Mouse (Mus musculus) small intestine, adult 2 months (tissue): ENCODE measurements at regions not wholly inside any gene's neighbourhood (a gene's known extent, or its start where the extent isn't known, plus 50 kb on each side); places are given as distances from the start of the nearest gene placed in this dataset.
"Not testable (repeated sequence)": the region's sequence is repeated elsewhere in the genome, so short reads cannot be mapped to it uniquely, and the experiment has no call there.

Experiments
- H3K27ac ChIP-seq: fragments of 200-500 bp; 2 replicates; pipeline ENCODE4 v1.5.1; 2012; ENCODE audit warnings: low read depth, low read length, control low read depth, inconsistent platforms; ENCODE audit not compliant: insufficient read depth
- H3K27me3 ChIP-seq: fragments of 200-500 bp; 2 replicates; pipeline ENCODE4 v1.6.1; 2012; ENCODE audit warnings: mild to moderate bottlenecking, moderate library complexity, low read length, inconsistent platforms; ENCODE audit not compliant: control insufficient read depth, insufficient read depth
- H3K36me3 ChIP-seq: fragments of 200-500 bp; 2 replicates; pipeline ENCODE4 v1.6.1; 2012; ENCODE audit warnings: mild to moderate bottlenecking, low read length, control low read depth, inconsistent platforms; ENCODE audit not compliant: control insufficient read depth, insufficient read depth
- H3K4me1 ChIP-seq: fragments of 200-500 bp; 2 replicates; pipeline ENCODE4 v1.6.1; 2012; ENCODE audit warnings: low read length, inconsistent platforms, mixed read lengths; ENCODE audit not compliant: control insufficient read depth, insufficient read depth, insufficient read length
- H3K4me3 ChIP-seq: fragments of 200-500 bp; 2 replicates; pipeline ENCODE4 v1.5.1; 2012; ENCODE audit warnings: low read depth, mild to moderate bottlenecking, control low read depth, inconsistent platforms, low read length, moderate library complexity
- CTCF ChIP-seq: fragments of 200-500 bp; IDR thresholded peaks from 2 replicates; pipeline ENCODE4 v1.5.1; 2012; ENCODE audit warnings: low read depth, mild to moderate bottlenecking, control low read depth, inconsistent platforms, low read length, moderate library complexity, mixed read lengths; ENCODE audit not compliant: insufficient replicate concordance, insufficient read length; ENCODE audit errors: extremely low read depth
- POLR2A ChIP-seq: fragments of 200-500 bp; IDR thresholded peaks from 2 replicates; pipeline ENCODE4 v1.6.1; 2012; ENCODE audit warnings: low read depth, mild to moderate bottlenecking, control low read depth, inconsistent platforms, low read length, moderate library complexity
- WGBS: fragments of 180-500 bp; shearing (Covaris S2); methylation state at CpG from one replicate; pipeline ENCODE4 v1.1.7; 2018; 5-methylcytosine and 5-hydroxymethylcytosine counted together

DNA sequence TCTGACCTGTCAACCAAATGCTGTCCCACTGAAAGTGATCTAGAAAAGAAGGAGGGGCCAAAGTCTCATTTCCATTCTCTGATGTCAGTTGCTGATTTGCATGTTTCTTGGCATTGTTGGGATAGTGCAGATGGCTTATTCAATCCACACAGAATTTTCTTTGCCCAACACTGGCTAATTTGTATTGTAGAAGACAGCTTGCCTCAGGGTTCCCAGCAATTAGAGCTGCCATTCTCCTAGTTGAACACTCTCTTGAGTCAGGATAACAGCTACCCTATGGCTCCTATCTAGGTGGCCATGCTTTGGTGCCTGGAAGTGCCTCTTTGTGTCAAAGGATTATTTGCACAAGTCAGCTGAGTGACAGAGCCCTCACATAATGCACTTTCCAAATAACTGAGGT lies 569.0 kb downstream of the Lrriq3 start:
- H3K4me1 ChIP-seq: no peaks in the 10 kb centered on the region
- H3K36me3 ChIP-seq: no peaks in the 10 kb centered on the region
- H3K4me3 ChIP-seq: no peak overlapping the region
- TF ChIP-seq CTCF: no peak
- no peak for TF ChIP-seq POLR2A
- H3K27me3 ChIP-seq: no peaks in the 10 kb centered on the region; the same call in 1 of the 2 replicates
- no peak overlapping the region for H3K27ac ChIP-seq

DNA sequence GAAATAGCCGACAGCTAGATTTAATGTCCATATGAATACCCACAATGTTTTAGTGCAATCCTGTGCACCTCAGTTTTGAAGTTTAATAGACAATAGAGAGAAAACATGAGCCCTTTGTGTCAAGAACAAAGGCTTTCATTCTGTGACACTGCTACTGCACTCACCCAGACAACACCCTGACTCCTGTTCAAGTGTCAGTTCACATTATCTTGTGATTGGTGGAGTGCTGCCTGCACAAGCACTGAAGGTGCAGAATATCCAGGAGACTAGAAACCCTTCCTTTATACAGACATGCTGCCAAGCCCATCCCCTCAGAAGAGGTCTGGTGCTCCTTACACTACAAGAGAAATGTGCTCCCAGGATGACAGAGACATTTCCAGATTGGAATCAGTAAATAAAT lies 579.3 kb downstream of the Lrriq3 start:
- TF ChIP-seq POLR2A: no peak
- no peak for TF ChIP-seq CTCF
- Histone ChIP-seq H3K27ac (no peak overlapping the region), H3K36me3 (no peaks in the 10 kb centered on the region), H3K27me3 (no peaks in the 10 kb centered on the region), H3K4me1 (no peaks in the 10 kb centered on the region), H3K4me3 (no peak overlapping the region)
- 78% methylated on average over 1 of the region's 1 CpGs for WGBS

DNA sequence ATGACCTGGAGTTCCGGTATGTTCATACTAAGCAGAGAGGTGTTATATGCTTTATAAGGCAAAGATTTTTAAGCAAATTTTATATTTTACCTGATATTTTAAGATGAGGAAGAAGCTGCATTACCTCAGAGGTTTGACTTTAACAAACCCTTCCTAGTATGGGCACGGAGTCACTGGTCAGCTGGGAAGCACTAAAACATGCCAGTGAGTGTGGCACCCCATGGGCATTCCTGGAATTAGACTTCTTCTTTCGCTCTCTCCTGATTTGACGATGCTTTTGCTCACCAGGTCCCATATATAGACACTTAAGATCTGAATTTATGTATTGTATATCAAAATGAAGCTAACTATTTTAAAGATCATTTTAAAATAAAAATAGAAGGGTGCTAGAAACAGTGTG lies 587.0 kb downstream of the Lrriq3 start:
- Histone ChIP-seq H3K27ac (no peak overlapping the region), H3K4me3 (no peak overlapping the region), H3K4me1 (no peaks in the 10 kb centered on the region), H3K27me3 (no peaks in the 10 kb centered on the region), H3K36me3 (no peaks in the 10 kb centered on the region)
- TF ChIP-seq CTCF (no peak), POLR2A (no peak)
- WGBS: 78% methylated on average over 4 of the region's 4 CpGs

DNA sequence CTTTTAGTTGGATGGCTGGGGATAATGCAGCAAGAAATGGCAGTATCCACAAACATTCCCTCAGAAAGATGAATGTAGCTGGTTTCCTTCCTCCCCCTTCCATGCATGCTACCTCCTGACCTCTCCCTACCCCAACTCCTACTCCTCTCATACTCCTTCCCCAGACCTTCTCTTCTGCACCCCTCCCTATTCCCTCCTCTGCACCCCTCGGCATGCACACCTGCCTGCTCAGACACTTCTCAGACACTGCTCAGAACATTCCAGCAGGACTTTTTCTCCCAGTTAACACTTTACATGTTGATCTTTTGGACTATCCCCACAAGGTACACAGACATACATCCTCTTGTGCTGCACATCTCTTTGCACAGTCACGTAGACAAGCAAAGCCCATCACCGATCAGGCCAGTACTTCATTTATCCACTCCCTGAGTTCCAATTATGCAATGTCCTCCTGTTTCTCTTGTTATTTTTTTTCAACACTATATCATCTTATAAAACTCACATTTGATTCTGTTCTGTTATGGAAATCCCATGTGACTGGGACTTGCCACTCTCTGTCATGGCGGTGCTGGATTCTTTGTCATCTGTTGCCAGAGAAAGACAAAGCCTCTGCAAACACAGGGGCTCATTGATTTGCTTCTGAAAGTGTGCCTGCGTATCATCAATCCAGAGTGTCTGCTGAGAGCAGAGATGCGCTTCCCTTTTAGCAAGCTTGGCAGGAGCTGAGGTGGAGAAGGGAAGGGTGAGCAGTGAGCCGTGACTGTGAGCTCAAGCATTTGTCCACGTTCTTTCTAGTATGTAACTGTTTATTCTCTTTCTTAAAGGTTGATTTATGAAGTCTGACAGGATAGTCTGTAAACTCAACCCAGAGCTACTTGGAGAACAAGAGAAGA lies 589.9 kb downstream of the Lrriq3 start:
- WGBS: 57% methylated on average over 8 of the region's 8 CpGs
- Histone ChIP-seq H3K27ac (no peak overlapping the region), H3K36me3 (no peaks in the 10 kb centered on the region), H3K4me3 (no peak overlapping the region), H3K27me3 (no peaks in the 10 kb centered on the region), H3K4me1 (no peaks in the 10 kb centered on the region)
- TF ChIP-seq CTCF (no peak), POLR2A (no peak)

DNA sequence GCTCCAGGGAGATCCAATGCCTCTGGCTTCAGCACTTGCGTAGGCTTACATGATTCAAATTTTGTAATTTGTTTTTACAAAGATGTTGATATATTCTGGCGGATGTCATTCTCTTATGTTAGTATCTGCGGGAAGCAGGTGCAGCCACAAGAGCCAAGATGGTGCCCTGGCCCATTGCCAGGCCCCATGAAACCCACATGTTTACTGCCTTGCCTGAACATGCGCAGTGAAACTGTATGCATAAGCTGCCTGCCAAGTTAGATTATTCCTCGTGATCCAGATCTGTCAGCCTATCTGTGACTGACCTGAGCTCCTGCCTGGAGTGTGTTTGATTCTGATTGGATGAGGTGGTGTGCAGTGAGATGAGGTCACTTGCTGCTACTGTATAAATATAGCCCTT lies 595.1 kb downstream of the Lrriq3 start:
- TF ChIP-seq CTCF (no peak), POLR2A (no peak)
- 67% methylated on average over 5 of the region's 5 CpGs for WGBS
- H3K27me3 ChIP-seq: no peaks in the 10 kb centered on the region
- H3K36me3 ChIP-seq: no peaks in the 10 kb centered on the region
- no peak overlapping the region for H3K4me3 ChIP-seq
- H3K4me1 ChIP-seq: no peaks in the 10 kb centered on the region
- H3K27ac ChIP-seq: no peak overlapping the region

DNA sequence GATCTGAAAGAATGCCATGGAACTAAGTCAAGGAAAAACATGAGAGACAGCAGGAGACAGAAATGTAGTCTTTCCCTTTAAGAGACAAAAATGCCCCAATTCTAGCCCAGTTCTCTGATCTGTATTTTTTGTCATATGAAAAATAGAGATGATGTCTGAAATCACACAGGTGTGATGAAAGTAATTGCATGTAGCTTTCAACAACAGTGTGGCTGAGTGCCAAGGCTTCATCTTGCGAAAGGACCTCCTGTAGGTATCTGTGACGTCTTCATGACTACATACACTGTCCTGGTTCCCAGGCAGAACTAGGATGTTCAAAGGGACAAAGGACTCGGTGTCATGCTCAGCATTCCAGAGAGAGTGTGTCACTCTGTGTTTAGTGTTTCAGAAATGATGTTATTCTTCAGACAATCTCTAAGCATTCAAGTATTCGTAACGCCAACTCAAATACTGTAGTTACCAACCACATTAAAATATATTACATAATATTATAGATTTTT lies 629.8 kb downstream of the Lrriq3 start:
- Histone ChIP-seq H3K36me3 (no peaks in the 10 kb centered on the region), H3K4me3 (no peak overlapping the region), H3K27me3 (no peaks in the 10 kb centered on the region), H3K27ac (no peak overlapping the region), H3K4me1 (no peaks in the 10 kb centered on the region)
- WGBS: 76% methylated on average over 5 of the region's 5 CpGs
- no peak for TF ChIP-seq CTCF
- no peak for TF ChIP-seq POLR2A

DNA sequence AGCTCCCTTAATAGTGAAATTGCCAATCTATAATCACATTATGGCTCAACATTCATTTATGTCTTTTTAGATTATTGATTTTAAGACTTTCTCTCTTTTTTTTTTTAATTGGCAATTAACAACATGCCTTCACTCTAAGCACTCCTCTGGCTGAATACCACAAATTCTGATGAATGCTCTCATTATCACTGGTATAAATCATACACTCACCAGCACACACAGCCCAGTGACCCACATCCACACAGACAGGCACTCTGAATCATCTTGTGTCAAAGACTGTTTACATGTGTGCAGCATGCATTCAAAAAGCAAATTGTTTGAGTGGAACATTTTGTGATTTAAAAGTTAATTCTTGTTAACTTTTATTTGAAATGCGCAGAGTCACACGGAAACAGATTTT lies 649.2 kb downstream of the Lrriq3 start:
- no peak for TF ChIP-seq POLR2A
- TF ChIP-seq CTCF: no peak
- H3K4me1 ChIP-seq: no peaks in the 10 kb centered on the region
- no peak overlapping the region for H3K4me3 ChIP-seq
- no peaks in the 10 kb centered on the region for H3K36me3 ChIP-seq
- 95% methylated on average over 2 of the region's 2 CpGs for WGBS
- no peaks in the 10 kb centered on the region for H3K27me3 ChIP-seq
- no peak overlapping the region for H3K27ac ChIP-seq

DNA sequence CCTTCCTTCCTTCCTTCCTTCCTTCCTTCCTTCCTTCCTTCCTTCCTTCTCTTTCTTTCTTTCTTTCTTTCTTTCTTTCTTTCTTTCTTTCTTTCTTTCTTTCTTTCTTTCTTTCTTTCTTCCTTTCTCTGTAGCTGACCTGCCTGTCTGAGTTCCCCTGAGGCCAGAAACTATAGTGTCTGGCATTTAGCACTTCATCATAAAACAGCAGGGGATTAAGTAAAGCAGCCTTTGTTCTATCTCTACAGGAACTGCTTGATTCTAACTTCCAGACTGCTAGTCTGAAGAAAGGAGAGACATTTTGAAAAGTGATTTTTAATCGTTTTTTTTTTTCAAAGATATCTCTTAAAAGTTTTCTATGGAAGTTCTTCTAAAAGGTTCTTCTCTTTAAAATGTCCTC lies 653.4 kb downstream of the Lrriq3 start:
- H3K27ac ChIP-seq, H3K36me3 ChIP-seq, H3K4me1 ChIP-seq, H3K4me3 ChIP-seq, H3K27me3 ChIP-seq: not testable (repeated sequence)
- WGBS: 25% methylated on average over 1 of the region's 1 CpGs
